Mouse (Mus musculus): ENCODE data around the gene Tuba4a. TPM values are rescaled to one million over a fixed set of nuclear protein-coding genes. Genes with fewer than 3 reads are reported as not detected.
A peak's percentile ranks its signal among the peaks of the same experiment; 100 is the strongest.

Tuba4a gene
- polyA plus RNA-seq, 1 experiment from 2014 or later, result 12.4 TPM

GRCm38 (mm10) chr1:75211141-75211708 lies 8.4 kb downstream of the Tuba4a start:
- peak overlapping the region; percentile 91 for H3K9ac ChIP-seq (ENCODE audit: low read depth, low read length)
- no peak overlapping the region for H3K27ac ChIP-seq (ENCODE audit: low read depth, low read length)
- H3K4me1 ChIP-seq (replicated peaks; ENCODE audit: control insufficient read depth, insufficient read depth, low read length), result peaks cover 5% of the 10 kb centered on the region
- ATAC-seq (ENCODE audit: low FRiP score) (no peak; the same call in 1 of the 2 replicates), DNase-seq (ENCODE audit: low spot score) (no peak)
- H3K36me3 ChIP-seq (ENCODE audit: control insufficient read depth, insufficient read depth, low read length), result 0 out of 2 replicates have a peak, but pooled peaks cover 2% of the 10 kb centered on the region
- H3K27me3 ChIP-seq (ENCODE audit: control insufficient read depth, insufficient read depth, low read length), result peaks cover 7% of the 10 kb centered on the region
- WGBS, result 14% methylated on average over 17 of the region's 17 CpGs
- H3K9me3 ChIP-seq (ENCODE audit: control insufficient read depth, low read length), result no peaks in the 10 kb centered on the region
- peak overlapping the region; percentile 88 for H3K4me2 ChIP-seq (replicated peaks; ENCODE audit: low read depth, low read length)
- H3K4me3 ChIP-seq (ENCODE audit: low read depth, low read length), result peak overlapping the region; percentile 84

GRCm38 (mm10) chr1:75210136-75211087 lies 9.3 kb downstream of the Tuba4a start, which contains the start of the genes Glb1l and Stk16:
TSS of gene Glb1l (minus strand) at chr1:75210813.
TSS of gene Stk16 (plus strand) at chr1:75210838.
- peak within 1 kb of the TSS; percentile 91 for H3K9ac ChIP-seq (ENCODE audit: low read depth, low read length)
- WGBS, result 6% methylated on average over 42 of the region's 42 CpGs
- H3K27ac ChIP-seq (ENCODE audit: low read depth, low read length), result no peak within 1 kb of the TSS

GRCm38 (mm10) chr1:75208967-75209678 lies 10.5 kb downstream of the Tuba4a start:
- Histone ChIP-seq H3K4me2 (replicated peaks; ENCODE audit: low read depth, low read length) (peak overlapping the region; percentile 40), H3K9me3 (ENCODE audit: control insufficient read depth, low read length) (no peaks in the 10 kb centered on the region), H3K27me3 (ENCODE audit: control insufficient read depth, insufficient read depth, low read length) (peaks cover 5% of the 10 kb centered on the region; the same call in 1 of the 2 replicates), H3K9ac (ENCODE audit: low read depth, low read length) (peak overlapping the region; percentile 46), H3K4me3 (ENCODE audit: low read depth, low read length) (peak overlapping the region; percentile 25), H3K4me1 (replicated peaks; ENCODE audit: control insufficient read depth, insufficient read depth, low read length) (peaks cover 5% of the 10 kb centered on the region), H3K36me3 (ENCODE audit: control insufficient read depth, insufficient read depth, low read length) (no peaks in the 10 kb centered on the region), H3K27ac (ENCODE audit: low read depth, low read length) (no peak overlapping the region)
- 15% methylated on average over 34 of the region's 34 CpGs for WGBS
- ATAC-seq (ENCODE audit: low FRiP score) (no peak), DNase-seq (ENCODE audit: low spot score) (peak; percentile 21)

More at GRCm38 (mm10) chr1:75210136-75211087, 9.3 kb downstream of the Tuba4a start, which contains the start of the genes Glb1l and Stk16:
- H3K27me3 ChIP-seq (ENCODE audit: control insufficient read depth, insufficient read depth, low read length), result peaks cover 5% of the 10 kb centered on the region; the same call in 1 of the 2 replicates
- H3K36me3 ChIP-seq (ENCODE audit: control insufficient read depth, insufficient read depth, low read length), result 0 out of 2 replicates have a peak, but pooled peaks cover 2% of the 10 kb centered on the region
- H3K9me3 ChIP-seq (ENCODE audit: control insufficient read depth, low read length), result no peaks in the 10 kb centered on the region
- peaks cover 5% of the 10 kb centered on the region for H3K4me1 ChIP-seq (replicated peaks; ENCODE audit: control insufficient read depth, insufficient read depth, low read length)
- ATAC-seq (ENCODE audit: low FRiP score) (peak; percentile 94), DNase-seq (ENCODE audit: low spot score) (peak; percentile 98)
- H3K4me2 ChIP-seq (replicated peaks; ENCODE audit: low read depth, low read length), result peak within 1 kb of the TSS; percentile 88
- H3K4me3 ChIP-seq (ENCODE audit: low read depth, low read length), result peak within 1 kb of the TSS; percentile 84

GRCm38 (mm10) chr1:75201236-75201635 lies 18.4 kb downstream of the Tuba4a start:
- no peak overlapping the region for H3K4me3 ChIP-seq (ENCODE audit: low read depth, low read length)
- DNase-seq (ENCODE audit: low spot score), result no peak

GRCm38 (mm10) chr1:75192452-75192851 lies 27.2 kb downstream of the Tuba4a start:
- H3K9ac ChIP-seq (ENCODE audit: low read depth, low read length), result peak overlapping the region; percentile 85
- H3K9me3 ChIP-seq (ENCODE audit: control insufficient read depth, low read length), result no peaks in the 10 kb centered on the region
- H3K27ac ChIP-seq (ENCODE audit: low read depth, low read length), result peak overlapping the region; percentile 76
- H3K36me3 ChIP-seq (ENCODE audit: control insufficient read depth, insufficient read depth, low read length), result no peaks in the 10 kb centered on the region
- 1% methylated on average over 19 of the region's 19 CpGs for WGBS
- H3K4me2 ChIP-seq (replicated peaks; ENCODE audit: low read depth, low read length), result peak overlapping the region; percentile 95
- DNase-seq (ENCODE audit: low spot score) (no peak), ATAC-seq (ENCODE audit: low FRiP score) (peak; percentile 23; the same call in 1 of the 2 replicates)
- peak overlapping the region; percentile 78 for H3K4me3 ChIP-seq (ENCODE audit: low read depth, low read length)
- H3K4me1 ChIP-seq (replicated peaks; ENCODE audit: control insufficient read depth, insufficient read depth, low read length), result no peaks in the 10 kb centered on the region
- no peaks in the 10 kb centered on the region for H3K27me3 ChIP-seq (ENCODE audit: control insufficient read depth, insufficient read depth, low read length)

More at GRCm38 (mm10) chr1:75201236-75201635, 18.4 kb downstream of the Tuba4a start:
- Histone ChIP-seq H3K9ac (ENCODE audit: low read depth, low read length) (no peak overlapping the region), H3K27me3 (ENCODE audit: control insufficient read depth, insufficient read depth, low read length) (no peaks in the 10 kb centered on the region), H3K9me3 (ENCODE audit: control insufficient read depth, low read length) (no peaks in the 10 kb centered on the region), H3K36me3 (ENCODE audit: control insufficient read depth, insufficient read depth, low read length) (no peaks in the 10 kb centered on the region), H3K27ac (ENCODE audit: low read depth, low read length) (no peak overlapping the region), H3K4me1 (replicated peaks; ENCODE audit: control insufficient read depth, insufficient read depth, low read length) (no peaks in the 10 kb centered on the region), H3K4me2 (replicated peaks; ENCODE audit: low read depth, low read length) (no peak overlapping the region)
- 91% methylated on average over 1 of the region's 1 CpGs for WGBS
- ATAC-seq (ENCODE audit: low FRiP score), result no peak

- H3K36me3 ChIP-seq (ENCODE audit: control insufficient read depth, insufficient read depth, low read length), result no peaks in the 10 kb centered on the region
- H3K4me3 ChIP-seq (ENCODE audit: low read depth, low read length), result peak within 1 kb of the TSS; percentile 78
- no peaks in the 10 kb centered on the region for H3K27me3 ChIP-seq (ENCODE audit: control insufficient read depth, insufficient read depth, low read length)
- peak within 1 kb of the TSS; percentile 90 for H3K27ac ChIP-seq (ENCODE audit: low read depth, low read length)
- ATAC-seq (ENCODE audit: low FRiP score), result peak; percentile 100
- peak; percentile 92 for DNase-seq (ENCODE audit: low spot score)
- no peaks in the 10 kb centered on the region for H3K9me3 ChIP-seq (ENCODE audit: control insufficient read depth, low read length)
- no peaks in the 10 kb centered on the region for H3K4me1 ChIP-seq (replicated peaks; ENCODE audit: control insufficient read depth, insufficient read depth, low read length)
- peak within 1 kb of the TSS; percentile 87 for H3K9ac ChIP-seq (ENCODE audit: low read depth, low read length)
- H3K4me2 ChIP-seq (replicated peaks; ENCODE audit: low read depth, low read length), result peak within 1 kb of the TSS; percentile 95
- under 1% methylated on average over 50 of the region's 56 CpGs for WGBS
Observed at GRCm38 (mm10) chr1:75191622-75192402, 27.9 kb downstream of the Tuba4a start, which contains the start of the genes Ankzf1 and Atg9a. TSS of gene Ankzf1 (plus strand) at chr1:75192151. TSS of gene Atg9a (minus strand) at chr1:75192196.

- Histone ChIP-seq H3K4me3 (ENCODE audit: low read depth, low read length) (peak overlapping the region; percentile 78), H3K36me3 (ENCODE audit: control insufficient read depth, insufficient read depth, low read length) (no peaks in the 10 kb centered on the region), H3K9ac (ENCODE audit: low read depth, low read length) (peak overlapping the region; percentile 87), H3K27ac (ENCODE audit: low read depth, low read length) (peak overlapping the region; percentile 90), H3K4me2 (replicated peaks; ENCODE audit: low read depth, low read length) (peak overlapping the region; percentile 95), H3K4me1 (replicated peaks; ENCODE audit: control insufficient read depth, insufficient read depth, low read length) (no peaks in the 10 kb centered on the region), H3K27me3 (ENCODE audit: control insufficient read depth, insufficient read depth, low read length) (no peaks in the 10 kb centered on the region), H3K9me3 (ENCODE audit: control insufficient read depth, low read length) (no peaks in the 10 kb centered on the region)
- WGBS, result 43% methylated on average over 5 of the region's 5 CpGs
- DNase-seq (ENCODE audit: low spot score), result no peak
- ATAC-seq (ENCODE audit: low FRiP score), result no peak
Observed at GRCm38 (mm10) chr1:75191258-75191621, 28.4 kb downstream of the Tuba4a start.
